Mouse (Mus musculus): ENCODE data around the gene Inpp5b. TPM values are rescaled to one million over a fixed set of nuclear protein-coding genes. Genes with fewer than 3 reads are reported as not detected.

Gene Inpp5b
- polyA plus RNA-seq, 1 experiment from 2014 or later = 24.9 TPM

GRCm38 (mm10) chr4:124810056-124810455, 68.4 kb downstream of the Inpp5b start:
- Histone ChIP-seq H3K36me3 (ENCODE audit: control insufficient read depth, insufficient read depth, low read length) (no peaks in the 10 kb centered on the region; the same call in 1 of the 2 replicates), H3K9me3 (ENCODE audit: control insufficient read depth, low read length) (no peaks in the 10 kb centered on the region), H3K27ac (ENCODE audit: low read depth, low read length) (no peak overlapping the region), H3K9ac (ENCODE audit: low read depth, low read length) (no peak overlapping the region), H3K4me1 (replicated peaks; ENCODE audit: control insufficient read depth, insufficient read depth, low read length) (no peaks in the 10 kb centered on the region), H3K4me3 (ENCODE audit: low read depth, low read length) (no peak overlapping the region), H3K4me2 (replicated peaks; ENCODE audit: low read depth, low read length) (no peak overlapping the region), H3K27me3 (ENCODE audit: control insufficient read depth, insufficient read depth, low read length) (no peaks in the 10 kb centered on the region)
- DNase-seq (ENCODE audit: low spot score) (no peak), ATAC-seq (ENCODE audit: low FRiP score) (no peak)
- WGBS = 96% methylated on average over 7 of the region's 7 CpGs

- no peaks in the 10 kb centered on the region for H3K36me3 ChIP-seq (ENCODE audit: control insufficient read depth, insufficient read depth, low read length)
- DNase-seq (ENCODE audit: low spot score) (peak; percentile 1), ATAC-seq (ENCODE audit: low FRiP score) (no peak)
- no peak overlapping the region for H3K27ac ChIP-seq (ENCODE audit: low read depth, low read length)
- no peaks in the 10 kb centered on the region for H3K9me3 ChIP-seq (ENCODE audit: control insufficient read depth, low read length)
- H3K27me3 ChIP-seq (ENCODE audit: control insufficient read depth, insufficient read depth, low read length) = no peaks in the 10 kb centered on the region
- H3K4me1 ChIP-seq (replicated peaks; ENCODE audit: control insufficient read depth, insufficient read depth, low read length) = no peaks in the 10 kb centered on the region
- H3K4me3 ChIP-seq (ENCODE audit: low read depth, low read length) = no peak overlapping the region
- H3K9ac ChIP-seq (ENCODE audit: low read depth, low read length) = no peak overlapping the region
- 32% methylated on average over 9 of the region's 9 CpGs for WGBS
- H3K4me2 ChIP-seq (replicated peaks; ENCODE audit: low read depth, low read length) = no peak overlapping the region
Observed at GRCm38 (mm10) chr4:124811347-124811975, 69.8 kb downstream of the Inpp5b start.

GRCm38 (mm10) chr4:124815901-124816300, 74.3 kb downstream of the Inpp5b start:
- H3K4me1 ChIP-seq (replicated peaks; ENCODE audit: control insufficient read depth, insufficient read depth, low read length) = no peaks in the 10 kb centered on the region
- no peaks in the 10 kb centered on the region for H3K27me3 ChIP-seq (ENCODE audit: control insufficient read depth, insufficient read depth, low read length)
- H3K4me2 ChIP-seq (replicated peaks; ENCODE audit: low read depth, low read length) = no peak overlapping the region
- no peak overlapping the region for H3K27ac ChIP-seq (ENCODE audit: low read depth, low read length)
- H3K9ac ChIP-seq (ENCODE audit: low read depth, low read length) = no peak overlapping the region
- ATAC-seq (ENCODE audit: low FRiP score) (no peak), DNase-seq (ENCODE audit: low spot score) (no peak)
- 96% methylated on average over 11 of the region's 11 CpGs for WGBS
- no peak overlapping the region for H3K4me3 ChIP-seq (ENCODE audit: low read depth, low read length)
- no peaks in the 10 kb centered on the region for H3K36me3 ChIP-seq (ENCODE audit: control insufficient read depth, insufficient read depth, low read length)
- no peaks in the 10 kb centered on the region for H3K9me3 ChIP-seq (ENCODE audit: control insufficient read depth, low read length)

GRCm38 (mm10) chr4:124817803-124818202, 76.2 kb downstream of the Inpp5b start:
- Histone ChIP-seq H3K4me1 (replicated peaks; ENCODE audit: control insufficient read depth, insufficient read depth, low read length) (no peaks in the 10 kb centered on the region), H3K27ac (ENCODE audit: low read depth, low read length) (no peak overlapping the region), H3K4me3 (ENCODE audit: low read depth, low read length) (no peak overlapping the region), H3K27me3 (ENCODE audit: control insufficient read depth, insufficient read depth, low read length) (no peaks in the 10 kb centered on the region), H3K9me3 (ENCODE audit: control insufficient read depth, low read length) (no peaks in the 10 kb centered on the region), H3K36me3 (ENCODE audit: control insufficient read depth, insufficient read depth, low read length) (no peaks in the 10 kb centered on the region), H3K4me2 (replicated peaks; ENCODE audit: low read depth, low read length) (no peak overlapping the region), H3K9ac (ENCODE audit: low read depth, low read length) (no peak overlapping the region)
- WGBS = 28% methylated on average over 6 of the region's 6 CpGs
- DNase-seq (ENCODE audit: low spot score) = peak; percentile 25
- ATAC-seq (ENCODE audit: low FRiP score) = peak; percentile 70

GRCm38 (mm10) chr4:124818832-124819231, 77.2 kb downstream of the Inpp5b start:
- 93% methylated on average over 4 of the region's 4 CpGs for WGBS
- Histone ChIP-seq H3K36me3 (ENCODE audit: control insufficient read depth, insufficient read depth, low read length) (no peaks in the 10 kb centered on the region), H3K9me3 (ENCODE audit: control insufficient read depth, low read length) (no peaks in the 10 kb centered on the region), H3K4me1 (replicated peaks; ENCODE audit: control insufficient read depth, insufficient read depth, low read length) (no peaks in the 10 kb centered on the region), H3K27ac (ENCODE audit: low read depth, low read length) (no peak overlapping the region), H3K4me3 (ENCODE audit: low read depth, low read length) (no peak overlapping the region), H3K9ac (ENCODE audit: low read depth, low read length) (no peak overlapping the region), H3K4me2 (replicated peaks; ENCODE audit: low read depth, low read length) (no peak overlapping the region), H3K27me3 (ENCODE audit: control insufficient read depth, insufficient read depth, low read length) (no peaks in the 10 kb centered on the region)
- DNase-seq (ENCODE audit: low spot score) = no peak
- ATAC-seq (ENCODE audit: low FRiP score) = no peak

GRCm38 (mm10) chr4:124824967-124825366, 83.3 kb downstream of the Inpp5b start:
- ATAC-seq (ENCODE audit: low FRiP score) = no peak
- 0 out of 2 replicates have a peak, but pooled peaks cover 2% of the 10 kb centered on the region for H3K36me3 ChIP-seq (ENCODE audit: control insufficient read depth, insufficient read depth, low read length)
- no peaks in the 10 kb centered on the region for H3K4me1 ChIP-seq (replicated peaks; ENCODE audit: control insufficient read depth, insufficient read depth, low read length)
- H3K9me3 ChIP-seq (ENCODE audit: control insufficient read depth, low read length) = no peaks in the 10 kb centered on the region
- no peak overlapping the region for H3K4me2 ChIP-seq (replicated peaks; ENCODE audit: low read depth, low read length)
- no peak for DNase-seq (ENCODE audit: low spot score)
- WGBS = 97% methylated on average over 6 of the region's 6 CpGs
- H3K9ac ChIP-seq (ENCODE audit: low read depth, low read length) = no peak overlapping the region
- no peaks in the 10 kb centered on the region for H3K27me3 ChIP-seq (ENCODE audit: control insufficient read depth, insufficient read depth, low read length)
- H3K27ac ChIP-seq (ENCODE audit: low read depth, low read length) = no peak overlapping the region
- H3K4me3 ChIP-seq (ENCODE audit: low read depth, low read length) = no peak overlapping the region

GRCm38 (mm10) chr4:124825371-124825965, 83.8 kb downstream of the Inpp5b start:
- H3K4me3 ChIP-seq (ENCODE audit: low read depth, low read length) = no peak overlapping the region
- WGBS = 93% methylated on average over 21 of the region's 21 CpGs
- no peaks in the 10 kb centered on the region for H3K9me3 ChIP-seq (ENCODE audit: control insufficient read depth, low read length)
- ATAC-seq (ENCODE audit: low FRiP score) = no peak
- no peaks in the 10 kb centered on the region for H3K27me3 ChIP-seq (ENCODE audit: control insufficient read depth, insufficient read depth, low read length)
- no peak for DNase-seq (ENCODE audit: low spot score)
- no peak overlapping the region for H3K9ac ChIP-seq (ENCODE audit: low read depth, low read length)
- H3K36me3 ChIP-seq (ENCODE audit: control insufficient read depth, insufficient read depth, low read length) = 0 out of 2 replicates have a peak, but pooled peaks cover 2% of the 10 kb centered on the region
- no peak overlapping the region for H3K27ac ChIP-seq (ENCODE audit: low read depth, low read length)
- H3K4me1 ChIP-seq (replicated peaks; ENCODE audit: control insufficient read depth, insufficient read depth, low read length) = no peaks in the 10 kb centered on the region
- H3K4me2 ChIP-seq (replicated peaks; ENCODE audit: low read depth, low read length) = no peak overlapping the region

- 0 out of 2 replicates have a peak, but pooled peaks cover 2% of the 10 kb centered on the region for H3K36me3 ChIP-seq (ENCODE audit: control insufficient read depth, insufficient read depth, low read length)
- H3K4me2 ChIP-seq (replicated peaks; ENCODE audit: low read depth, low read length) = no peak overlapping the region
- H3K9me3 ChIP-seq (ENCODE audit: control insufficient read depth, low read length) = no peaks in the 10 kb centered on the region
- H3K27me3 ChIP-seq (ENCODE audit: control insufficient read depth, insufficient read depth, low read length) = no peaks in the 10 kb centered on the region
- no peak overlapping the region for H3K9ac ChIP-seq (ENCODE audit: low read depth, low read length)
- ATAC-seq (ENCODE audit: low FRiP score) (no peak), DNase-seq (ENCODE audit: low spot score) (no peak)
- H3K27ac ChIP-seq (ENCODE audit: low read depth, low read length) = no peak overlapping the region
- WGBS = 86% methylated on average over 5 of the region's 5 CpGs
- H3K4me3 ChIP-seq (ENCODE audit: low read depth, low read length) = no peak overlapping the region
- H3K4me1 ChIP-seq (replicated peaks; ENCODE audit: control insufficient read depth, insufficient read depth, low read length) = no peaks in the 10 kb centered on the region
Observed at GRCm38 (mm10) chr4:124829671-124830070, 88.0 kb downstream of the Inpp5b start.

GRCm38 (mm10) chr4:124832796-124833195, 91.1 kb downstream of the Inpp5b start:
- 95% methylated on average over 10 of the region's 10 CpGs for WGBS
- Histone ChIP-seq H3K36me3 (ENCODE audit: control insufficient read depth, insufficient read depth, low read length) (no peaks in the 10 kb centered on the region), H3K9me3 (ENCODE audit: control insufficient read depth, low read length) (no peaks in the 10 kb centered on the region), H3K27ac (ENCODE audit: low read depth, low read length) (no peak overlapping the region), H3K9ac (ENCODE audit: low read depth, low read length) (no peak overlapping the region), H3K4me2 (replicated peaks; ENCODE audit: low read depth, low read length) (no peak overlapping the region), H3K4me1 (replicated peaks; ENCODE audit: control insufficient read depth, insufficient read depth, low read length) (no peaks in the 10 kb centered on the region), H3K4me3 (ENCODE audit: low read depth, low read length) (no peak overlapping the region), H3K27me3 (ENCODE audit: control insufficient read depth, insufficient read depth, low read length) (no peaks in the 10 kb centered on the region)
- ATAC-seq (ENCODE audit: low FRiP score) (no peak), DNase-seq (ENCODE audit: low spot score) (no peak)

All from hindbrain, embryonic 11.5 days (tissue).